Mouse (Mus musculus) heart, embryonic 14.5 days (tissue): Measurements from ENCODE around the gene Ick. TPM values are rescaled to one million over a fixed set of nuclear protein-coding genes. Genes with fewer than 3 reads are reported as not detected.

Experiments used
- ATAC-seq: fragments of 200-750 bp; cut with Nextera tagmentation; 2 replicates; pipeline ENCODE4 v1.8.0; 2017; ENCODE audit warnings: low read depth, moderate TSS enrichment; ENCODE audit not compliant: insufficient number of reproducible peaks, insufficient read depth, low FRiP score
- H3K27ac ChIP-seq, 2 experiments: fragments of 200-500 bp in 1 of 2; fragments of 300-500 bp in 1 of 2; sonication (generic) in 1 of 2; replicated peaks in 1 of 2; 2 replicates each; pipeline ENCODE4 v1.5.1; 2012 to 2014; ENCODE audit warnings: low read depth in 2 of 2, low read length in 2 of 2, control low read depth in 1 of 2, mild to moderate bottlenecking in 1 of 2, mixed read lengths in 1 of 2; ENCODE audit not compliant: control insufficient read depth in 1 of 2, insufficient read depth in 1 of 2
- H3K27me3 ChIP-seq: fragments of 300-500 bp; sonication (generic); 2 replicates; pipeline ENCODE4 v1.6.1; 2014; ENCODE audit warnings: mild to moderate bottlenecking, low read length, control low read depth; ENCODE audit not compliant: control insufficient read depth, insufficient read depth
- H3K36me3 ChIP-seq: fragments of 300-500 bp; sonication (generic); 2 replicates; pipeline ENCODE4 v1.6.1; 2014; ENCODE audit warnings: mild to moderate bottlenecking, control low read depth, low read length, mixed read lengths; ENCODE audit not compliant: control insufficient read depth, insufficient read depth
- H3K4me1 ChIP-seq, 2 experiments: fragments of 200-500 bp in 1 of 2; fragments of 300-500 bp in 1 of 2; sonication (generic) in 1 of 2; 2 replicates each; pipeline ENCODE4 v1.6.1; 2012 to 2014; ENCODE audit warnings: low read length in 2 of 2, control low read depth in 1 of 2, mixed read lengths in 1 of 2; ENCODE audit not compliant: control insufficient read depth in 2 of 2, insufficient read depth in 2 of 2
- H3K4me2 ChIP-seq: fragments of 300-500 bp; sonication (generic); 2 replicates; pipeline ENCODE4 v1.6.1; 2014; ENCODE audit warnings: mild to moderate bottlenecking, low read length
- H3K4me3 ChIP-seq, 2 experiments: fragments of 200-500 bp in 1 of 2; fragments of 300-500 bp in 1 of 2; sonication (generic) in 1 of 2; 2 replicates each; pipeline ENCODE4 v1.5.1; 2012 to 2014; ENCODE audit warnings: low read length in 2 of 2, mild to moderate bottlenecking in 2 of 2, control low read depth in 1 of 2, low read depth in 1 of 2, moderate library complexity in 1 of 2; ENCODE audit not compliant: control insufficient read depth in 1 of 2, insufficient read depth in 1 of 2
- H3K9ac ChIP-seq: fragments of 300-500 bp; sonication (generic); 2 replicates; pipeline ENCODE4 v1.6.1; 2014; ENCODE audit warnings: mild to moderate bottlenecking, low read length
- H3K9me3 ChIP-seq: fragments of 300-500 bp; sonication (generic); 2 replicates; pipeline ENCODE4 v1.6.1; 2016; ENCODE audit warnings: low read length, control low read depth; ENCODE audit not compliant: control insufficient read depth
- WGBS: fragments of 180-500 bp; shearing (Covaris S2); extraction: QIAGEN DNeasy Blood & Tissue Kit; methylation state at CpG from one replicate; pipeline ENCODE4 v1.1.7; 2014; 5-methylcytosine and 5-hydroxymethylcytosine counted together
- polyA plus RNA-seq: library from polyadenylated mRNA; unstranded; fragments of >200 nt; fragmentation: Nextera tagmentation; extraction: Ambion mirVana; gene quantifications from 2 replicates; pipeline ENCODE4 v1.2.1, GENCODE M21; 2014

Gene Ick
- polyA plus RNA-seq, 1 experiment from 2014 or later = 16.0 TPM

GRCm38 (mm10) chr9:78191736-78192135 is 82.7 kb downstream of the Ick start:
- H3K36me3 ChIP-seq = no peaks in the 10 kb centered on the region
- ATAC-seq = no peak
- H3K27me3 ChIP-seq = no peaks in the 10 kb centered on the region
- peak overlapping the region; percentile 82 for H3K4me2 ChIP-seq
- peak overlapping the region; percentile 71 for H3K9ac ChIP-seq
- H3K9me3 ChIP-seq = no peaks in the 10 kb centered on the region
- H3K4me1 ChIP-seq = peaks cover 8 to 24% of the 10 kb centered on the region in 2 experiments; a peak in 3 of 4 replicates
- WGBS = under 1% methylated on average over 18 of the region's 18 CpGs
- H3K4me3 ChIP-seq = peak overlapping the region; percentile 49 to 55
- H3K27ac ChIP-seq = peak overlapping the region; percentile 10 to 21; a peak in 2 of 4 replicates

DNA sequence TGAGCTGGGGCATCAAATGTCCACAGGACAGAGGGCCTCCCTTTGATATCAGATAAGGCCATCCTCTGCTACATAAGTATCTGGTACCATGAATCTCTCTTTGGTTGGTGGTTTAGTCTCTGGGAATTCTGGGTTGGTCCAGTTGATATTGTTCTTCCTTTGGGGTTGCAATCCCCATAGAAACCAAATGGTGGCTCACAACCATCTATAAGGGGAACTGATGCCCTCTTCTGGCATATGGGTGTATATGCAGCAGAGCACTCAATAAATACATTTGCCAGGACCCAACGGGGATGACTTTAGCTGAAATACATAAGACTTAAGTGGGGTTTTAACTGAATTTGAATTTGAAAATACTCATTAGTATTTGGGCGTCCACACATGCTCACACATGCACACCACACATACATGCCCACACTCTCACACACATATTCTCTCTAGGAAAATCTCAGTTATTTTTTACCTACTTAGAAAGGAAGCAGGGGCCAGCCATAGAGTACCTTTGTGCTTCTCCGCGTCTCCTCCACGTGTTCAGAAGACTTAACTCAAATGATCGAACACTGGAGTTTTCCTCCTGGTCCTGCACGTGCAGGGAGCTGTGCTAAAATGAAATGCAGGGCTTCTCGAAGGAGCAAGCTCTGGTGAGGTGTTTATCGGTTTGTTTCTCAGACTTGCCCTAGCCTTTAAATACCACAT is 85.1 kb downstream of the Ick start:
- peaks cover 8 to 24% of the 10 kb centered on the region in 2 experiments; a peak in 3 of 4 replicates for H3K4me1 ChIP-seq
- H3K4me3 ChIP-seq = no peak overlapping the region
- WGBS = 46% methylated on average over 9 of the region's 9 CpGs
- ATAC-seq = no peak
- H3K9ac ChIP-seq = no peak overlapping the region
- H3K27ac ChIP-seq = no peak overlapping the region
- H3K4me2 ChIP-seq = no peak overlapping the region
- H3K9me3 ChIP-seq = no peaks in the 10 kb centered on the region
- H3K27me3 ChIP-seq = no peaks in the 10 kb centered on the region
- H3K36me3 ChIP-seq = no peaks in the 10 kb centered on the region

DNA sequence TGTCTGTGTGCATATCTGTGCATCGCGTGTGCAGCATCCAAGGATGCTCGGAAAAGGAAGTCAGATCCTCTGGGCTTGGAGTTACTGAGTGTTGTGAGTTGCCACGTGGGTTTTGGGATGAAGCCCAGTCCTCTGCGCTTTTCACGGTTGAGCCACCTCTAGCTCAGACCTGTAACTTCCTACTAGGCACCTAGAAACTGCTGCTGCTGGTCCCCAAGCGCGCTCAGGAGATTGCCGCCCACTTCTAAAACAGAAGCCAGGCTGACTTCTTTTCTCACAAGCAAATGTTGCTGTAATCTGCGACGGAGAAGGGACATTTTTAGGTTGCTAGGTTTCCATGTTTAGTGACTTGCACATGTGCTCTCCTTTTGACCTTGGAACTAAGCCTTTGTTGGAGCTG is 86.0 kb downstream of the Ick start:
- Histone ChIP-seq H3K9me3 (no peaks in the 10 kb centered on the region), H3K4me1 (peaks cover 8 to 24% of the 10 kb centered on the region in 2 experiments; a peak in 3 of 4 replicates), H3K4me3 (no peak overlapping the region), H3K27ac (no peak overlapping the region), H3K36me3 (no peaks in the 10 kb centered on the region), H3K27me3 (no peaks in the 10 kb centered on the region), H3K4me2 (no peak overlapping the region), H3K9ac (no peak overlapping the region)
- WGBS = 81% methylated on average over 11 of the region's 11 CpGs
- ATAC-seq = no peak

DNA sequence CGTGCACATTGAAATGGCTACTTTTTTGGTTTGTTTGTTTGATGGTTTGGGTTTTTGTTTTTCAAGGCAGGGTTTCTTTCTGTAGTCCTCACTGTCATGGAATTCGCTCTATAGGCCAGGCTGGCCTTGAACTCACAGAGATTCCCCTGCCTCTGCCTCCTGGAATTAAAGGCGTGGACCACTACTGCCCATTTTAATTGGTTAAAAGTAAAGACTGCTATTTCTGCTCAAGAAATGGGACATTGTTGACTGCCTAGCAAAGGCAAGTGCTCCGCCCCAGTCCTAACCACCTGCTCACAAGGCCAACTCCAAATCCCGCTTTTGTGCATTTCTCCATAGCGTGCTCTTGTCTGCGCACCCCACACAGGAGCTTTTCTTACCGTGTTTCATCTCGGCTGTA is 88.8 kb downstream of the Ick start:
- Histone ChIP-seq H3K27me3 (no peaks in the 10 kb centered on the region), H3K9ac (no peak overlapping the region), H3K27ac (no peak overlapping the region), H3K4me2 (no peak overlapping the region), H3K9me3 (no peaks in the 10 kb centered on the region), H3K4me3 (no peak overlapping the region), H3K4me1 (peaks cover 5 to 7% of the 10 kb centered on the region in 2 experiments; a peak in 3 of 4 replicates), H3K36me3 (0 out of 2 replicates have a peak, but pooled peaks cover 8% of the 10 kb centered on the region)
- no peak for ATAC-seq
- WGBS = 94% methylated on average over 9 of the region's 9 CpGs

DNA sequence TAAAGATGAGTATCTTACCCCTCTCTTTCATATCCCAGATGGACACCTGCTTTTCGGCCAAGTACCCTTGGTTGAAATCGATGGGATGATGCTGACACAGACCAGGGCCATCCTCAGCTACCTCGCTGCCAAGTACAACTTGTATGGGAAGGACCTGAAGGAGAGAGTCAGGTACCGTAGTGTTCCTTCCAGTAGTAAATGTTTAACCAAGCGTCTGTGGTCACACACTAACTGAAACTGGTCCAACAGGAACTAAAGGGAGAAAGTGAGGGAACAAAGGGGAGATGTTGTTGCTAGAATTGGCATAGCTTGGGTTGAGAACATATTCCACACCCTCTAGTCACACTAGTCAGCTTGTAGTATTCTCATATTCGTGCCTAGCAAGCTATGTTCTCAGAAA is 95.2 kb downstream of the Ick start:
- H3K27ac ChIP-seq = no peak overlapping the region
- H3K4me1 ChIP-seq = no peaks in the 10 kb centered on the region; a peak in 1 of 4 replicates
- no peak overlapping the region for H3K9ac ChIP-seq
- no peaks in the 10 kb centered on the region for H3K9me3 ChIP-seq
- no peaks in the 10 kb centered on the region for H3K27me3 ChIP-seq
- ATAC-seq = no peak
- no peak overlapping the region for H3K4me3 ChIP-seq
- peaks cover 33% of the 10 kb centered on the region for H3K36me3 ChIP-seq
- 85% methylated on average over 6 of the region's 6 CpGs for WGBS
- H3K4me2 ChIP-seq = no peak overlapping the region

GRCm38 (mm10) chr9:78208956-78209355 is 100.0 kb downstream of the Ick start:
- Histone ChIP-seq H3K9ac (no peak overlapping the region), H3K4me1 (peaks cover 11 to 12% of the 10 kb centered on the region in 2 experiments), H3K36me3 (peaks cover 36% of the 10 kb centered on the region), H3K9me3 (no peaks in the 10 kb centered on the region), H3K4me2 (no peak overlapping the region), H3K27me3 (no peaks in the 10 kb centered on the region), H3K4me3 (no peak overlapping the region), H3K27ac (no peak overlapping the region)
- no peak for ATAC-seq
- WGBS = 37% methylated on average over 4 of the region's 4 CpGs

- Histone ChIP-seq H3K9me3 (no peaks in the 10 kb centered on the region), H3K27me3 (no peaks in the 10 kb centered on the region), H3K36me3 (peaks cover 26% of the 10 kb centered on the region), H3K9ac (no peak overlapping the region), H3K4me3 (no peak overlapping the region), H3K4me1 (peaks cover 11 to 12% of the 10 kb centered on the region in 2 experiments), H3K27ac (no peak overlapping the region), H3K4me2 (no peak overlapping the region)
- WGBS = 84% methylated on average over 3 of the region's 3 CpGs
- no peak for ATAC-seq
Observed at GRCm38 (mm10) chr9:78210079-78210478, 101.1 kb downstream of the Ick start.

DNA sequence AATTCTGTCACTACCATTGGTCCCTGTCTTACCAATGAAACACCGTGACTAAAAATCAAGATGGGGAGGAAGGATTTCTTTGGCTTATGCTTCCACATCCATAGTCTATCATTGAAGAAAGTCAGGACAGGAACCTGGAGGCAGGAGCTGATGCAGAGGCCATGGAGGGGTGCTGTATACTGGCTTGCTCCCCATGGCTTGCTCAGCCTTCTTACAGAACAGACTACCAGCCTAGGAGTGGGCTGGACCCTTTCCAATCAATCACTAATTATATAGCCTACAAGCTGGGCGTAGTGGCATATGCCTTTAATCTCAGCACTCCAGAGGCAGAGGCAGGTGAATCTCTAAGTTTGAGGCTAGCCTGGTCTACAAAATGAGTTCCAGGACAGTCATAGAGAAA is 101.8 kb downstream of the Ick start:
- Histone ChIP-seq H3K27ac (no peak overlapping the region), H3K36me3 (peaks cover 23% of the 10 kb centered on the region), H3K9ac (no peak overlapping the region), H3K9me3 (no peaks in the 10 kb centered on the region), H3K4me2 (no peak overlapping the region), H3K4me3 (no peak overlapping the region), H3K4me1 (peaks cover 11 to 12% of the 10 kb centered on the region in 2 experiments), H3K27me3 (no peaks in the 10 kb centered on the region)
- 95% methylated on average over 2 of the region's 2 CpGs for WGBS
- ATAC-seq = no peak
